Mouse (Mus musculus) heart, embryonic 14.5 days (tissue): ENCODE measurements around the gene Stk33. TPM values are rescaled to one million over a fixed set of nuclear protein-coding genes. Genes with fewer than 3 reads are reported as not detected.

Experiments used
- ATAC-seq: fragments of 200-750 bp; cut with Nextera tagmentation; 2 replicates; pipeline ENCODE4 v1.8.0; 2017; ENCODE audit warnings: low read depth, moderate TSS enrichment; ENCODE audit not compliant: insufficient number of reproducible peaks, insufficient read depth, low FRiP score
- H3K27ac ChIP-seq, 2 experiments: fragments of 200-500 bp in 1 of 2; fragments of 300-500 bp in 1 of 2; sonication (generic) in 1 of 2; replicated peaks in 1 of 2; 2 replicates each; pipeline ENCODE4 v1.5.1; 2012 to 2014; ENCODE audit warnings: low read depth in 2 of 2, low read length in 2 of 2, control low read depth in 1 of 2, mild to moderate bottlenecking in 1 of 2, mixed read lengths in 1 of 2; ENCODE audit not compliant: control insufficient read depth in 1 of 2, insufficient read depth in 1 of 2
- H3K27me3 ChIP-seq: fragments of 300-500 bp; sonication (generic); 2 replicates; pipeline ENCODE4 v1.6.1; 2014; ENCODE audit warnings: mild to moderate bottlenecking, low read length, control low read depth; ENCODE audit not compliant: control insufficient read depth, insufficient read depth
- H3K36me3 ChIP-seq: fragments of 300-500 bp; sonication (generic); 2 replicates; pipeline ENCODE4 v1.6.1; 2014; ENCODE audit warnings: mild to moderate bottlenecking, control low read depth, low read length, mixed read lengths; ENCODE audit not compliant: control insufficient read depth, insufficient read depth
- H3K4me1 ChIP-seq, 2 experiments: fragments of 200-500 bp in 1 of 2; fragments of 300-500 bp in 1 of 2; sonication (generic) in 1 of 2; 2 replicates each; pipeline ENCODE4 v1.6.1; 2012 to 2014; ENCODE audit warnings: low read length in 2 of 2, control low read depth in 1 of 2, mixed read lengths in 1 of 2; ENCODE audit not compliant: control insufficient read depth in 2 of 2, insufficient read depth in 2 of 2
- H3K4me2 ChIP-seq: fragments of 300-500 bp; sonication (generic); 2 replicates; pipeline ENCODE4 v1.6.1; 2014; ENCODE audit warnings: mild to moderate bottlenecking, low read length
- H3K4me3 ChIP-seq, 2 experiments: fragments of 200-500 bp in 1 of 2; fragments of 300-500 bp in 1 of 2; sonication (generic) in 1 of 2; 2 replicates each; pipeline ENCODE4 v1.5.1; 2012 to 2014; ENCODE audit warnings: low read length in 2 of 2, mild to moderate bottlenecking in 2 of 2, control low read depth in 1 of 2, low read depth in 1 of 2, moderate library complexity in 1 of 2; ENCODE audit not compliant: control insufficient read depth in 1 of 2, insufficient read depth in 1 of 2
- H3K9ac ChIP-seq: fragments of 300-500 bp; sonication (generic); 2 replicates; pipeline ENCODE4 v1.6.1; 2014; ENCODE audit warnings: mild to moderate bottlenecking, low read length
- H3K9me3 ChIP-seq: fragments of 300-500 bp; sonication (generic); 2 replicates; pipeline ENCODE4 v1.6.1; 2016; ENCODE audit warnings: low read length, control low read depth; ENCODE audit not compliant: control insufficient read depth
- WGBS: fragments of 180-500 bp; shearing (Covaris S2); extraction: QIAGEN DNeasy Blood & Tissue Kit; methylation state at CpG from one replicate; pipeline ENCODE4 v1.1.7; 2014; 5-methylcytosine and 5-hydroxymethylcytosine counted together
- polyA plus RNA-seq: library from polyadenylated mRNA; unstranded; fragments of >200 nt; fragmentation: Nextera tagmentation; extraction: Ambion mirVana; gene quantifications from 2 replicates; pipeline ENCODE4 v1.2.1, GENCODE M21; 2014

Gene Stk33
- polyA plus RNA-seq, 1 experiment from 2014 or later: 0.26 TPM

GRCm38 (mm10) chr7:109231307-109231706 lies 207.6 kb downstream of the Stk33 start:
- Histone ChIP-seq H3K9me3 (no peaks in the 10 kb centered on the region), H3K27ac (no peak overlapping the region), H3K36me3 (no peaks in the 10 kb centered on the region), H3K4me1 (no peaks in the 10 kb centered on the region), H3K9ac (no peak overlapping the region), H3K27me3 (no peaks in the 10 kb centered on the region), H3K4me2 (no peak overlapping the region), H3K4me3 (no peak overlapping the region)
- ATAC-seq: no peak
- 85% methylated on average over 5 of the region's 5 CpGs for WGBS

DNA sequence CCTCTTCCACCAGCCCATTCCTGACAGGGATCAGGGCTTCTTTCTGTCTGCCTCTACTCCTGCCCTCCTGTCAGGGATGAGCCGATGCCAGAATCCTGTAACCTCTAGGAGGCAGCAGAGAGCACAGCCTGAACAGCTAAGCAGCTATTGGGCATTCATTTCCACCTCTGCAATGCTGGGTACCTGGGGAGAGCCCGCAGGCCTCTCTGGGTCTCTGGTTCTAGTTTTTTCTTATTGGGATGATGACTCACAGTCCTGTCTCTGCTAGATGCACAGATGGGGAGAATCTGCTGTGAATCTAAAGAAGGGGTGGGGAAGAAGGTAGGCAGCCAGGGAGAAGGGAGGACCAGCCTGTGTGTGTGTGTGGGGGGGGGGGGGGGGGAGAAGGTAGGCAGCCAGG lies 208.1 kb downstream of the Stk33 start:
- WGBS: 11% methylated on average over 2 of the region's 2 CpGs
- H3K27ac ChIP-seq: no peak overlapping the region
- no peak overlapping the region for H3K4me2 ChIP-seq
- H3K9me3 ChIP-seq: no peaks in the 10 kb centered on the region
- H3K4me3 ChIP-seq: no peak overlapping the region
- no peak for ATAC-seq
- no peak overlapping the region for H3K9ac ChIP-seq
- H3K27me3 ChIP-seq: no peaks in the 10 kb centered on the region
- H3K36me3 ChIP-seq: no peaks in the 10 kb centered on the region
- H3K4me1 ChIP-seq: no peaks in the 10 kb centered on the region

Other genes starting within 250 kb of the Stk33 start
- 0.11 and 0.13 TPM in 2 replicates for gene Trim66, start 69.1 kb upstream of the Stk33 start, polyA plus RNA-seq
- 82.8 and 86.9 TPM in 2 replicates for gene Rpl27a, start 80.1 kb upstream of the Stk33 start, polyA plus RNA-seq